Mouse (Mus musculus) kidney, adult 2 months (tissue): ENCODE results near the gene Stx8. TPM values are rescaled to one million over a fixed set of nuclear protein-coding genes. Genes with fewer than 3 reads are reported as not detected.

ENCODE experiments used
- DNase-seq: peaks from one replicate; pipeline ENCODE4 v3.0.0; 2021
- H3K27ac ChIP-seq: fragments of 200-500 bp; 2 replicates; pipeline ENCODE4 v1.5.1; 2012; ENCODE audit warnings: low read depth, low read length, control low read depth, inconsistent platforms; ENCODE audit not compliant: insufficient read depth
- H3K27me3 ChIP-seq: fragments of 200-500 bp; replicated peaks from 2 replicates; pipeline ENCODE4 v1.6.1; 2012; ENCODE audit warnings: mild to moderate bottlenecking, moderate library complexity, low read length, inconsistent platforms; ENCODE audit not compliant: control insufficient read depth, insufficient read depth
- H3K36me3 ChIP-seq: fragments of 200-500 bp; 2 replicates; pipeline ENCODE4 v1.6.1; 2012; ENCODE audit warnings: mild to moderate bottlenecking, moderate library complexity, low read length, inconsistent platforms; ENCODE audit not compliant: control insufficient read depth, insufficient read depth
- H3K4me1 ChIP-seq: fragments of 200-500 bp; 2 replicates; pipeline ENCODE4 v1.6.1; 2011; ENCODE audit warnings: low read length; ENCODE audit not compliant: control insufficient read depth, insufficient read depth
- H3K4me3 ChIP-seq: fragments of 200-500 bp; 2 replicates; pipeline ENCODE4 v1.5.1; 2011; ENCODE audit warnings: mild to moderate bottlenecking, low read depth, low read length, control low read depth; ENCODE audit not compliant: insufficient read depth
- CTCF ChIP-seq: fragments of 200-500 bp; conservative IDR thresholded peaks from 2 replicates; pipeline ENCODE4 v1.5.1; 2011; ENCODE audit warnings: low read depth, mild to moderate bottlenecking, control low read depth, low read length, moderate library complexity, mixed read lengths; ENCODE audit not compliant: insufficient read depth, insufficient read length
- POLR2A ChIP-seq: fragments of 200-500 bp; IDR thresholded peaks from one replicate; pipeline ENCODE4 v1.6.1; 2011; ENCODE audit warnings: low read depth, low read length, control low read depth
- WGBS: fragments of 180-500 bp; shearing (Covaris S2); methylation state at CpG from one replicate; pipeline ENCODE4 v1.1.7; 2018; 5-methylcytosine and 5-hydroxymethylcytosine counted together
- polyA plus RNA-seq: library from polyadenylated mRNA; depleted of rRNA; stranded (reverse); fragments of >200 nt; gene quantifications from 2 replicates; pipeline ENCODE4 v1.2.3, GENCODE M21; 2012

Gene Stx8
- polyA plus RNA-seq, 1 experiment, result 10.7 TPM

GRCm38 (mm10) chr11:67921827-67922754 lies 43.9 kb upstream of the Stx8 start, which contains the start of gene Usp43:
TSS of gene Usp43 (minus strand) at chr11:67922153.
- TF ChIP-seq POLR2A, result no peak
- no peak for TF ChIP-seq CTCF
- Histone ChIP-seq H3K36me3 (no peaks in the 10 kb centered on the region), H3K4me1 (peaks cover 3% of the 10 kb centered on the region; the same call in 1 of the 2 replicates), H3K27me3 (no peaks in the 10 kb centered on the region), H3K4me3 (peak within 1 kb of the TSS; percentile 78), H3K27ac (peak within 1 kb of the TSS; percentile 81)
- DNase-seq, result peak; percentile 96
- WGBS, result under 1% methylated on average over 78 of the region's 80 CpGs

GRCm38 (mm10) chr11:67922755-67923125 lies 43.3 kb upstream of the Stx8 start:
- TF ChIP-seq CTCF (no peak), POLR2A (no peak)
- no peaks in the 10 kb centered on the region for H3K36me3 ChIP-seq
- peak; percentile 96 for DNase-seq
- WGBS, result under 1% methylated on average over 12 of the region's 12 CpGs
- no peaks in the 10 kb centered on the region for H3K27me3 ChIP-seq
- H3K4me1 ChIP-seq, result peaks cover 3% of the 10 kb centered on the region; the same call in 1 of the 2 replicates
- H3K27ac ChIP-seq, result peak overlapping the region; percentile 81
- H3K4me3 ChIP-seq, result peak overlapping the region; percentile 78

- peaks cover 3% of the 10 kb centered on the region; the same call in 1 of the 2 replicates for H3K4me1 ChIP-seq
- H3K36me3 ChIP-seq, result no peaks in the 10 kb centered on the region
- TF ChIP-seq POLR2A, result no peak
- TF ChIP-seq CTCF, result no peak
- H3K27ac ChIP-seq, result no peak overlapping the region
- no peaks in the 10 kb centered on the region for H3K27me3 ChIP-seq
- H3K4me3 ChIP-seq, result no peak overlapping the region
- peak; percentile 17 for DNase-seq
- WGBS, result 85% methylated on average over 5 of the region's 5 CpGs
Measured at GRCm38 (mm10) chr11:67923720-67924119, 42.3 kb upstream of the Stx8 start.

- H3K36me3 ChIP-seq, result no peaks in the 10 kb centered on the region
- no peak overlapping the region for H3K27ac ChIP-seq
- TF ChIP-seq CTCF (no peak), POLR2A (no peak)
- WGBS, result 89% methylated on average over 13 of the region's 13 CpGs
- H3K27me3 ChIP-seq, result no peaks in the 10 kb centered on the region
- peaks cover 3% of the 10 kb centered on the region; the same call in 1 of the 2 replicates for H3K4me1 ChIP-seq
- DNase-seq, result no peak
- H3K4me3 ChIP-seq, result no peak overlapping the region
Measured at GRCm38 (mm10) chr11:67925000-67925399, 41.0 kb upstream of the Stx8 start.

- no peaks in the 10 kb centered on the region for H3K36me3 ChIP-seq
- DNase-seq, result no peak
- TF ChIP-seq POLR2A, result no peak
- no peak for TF ChIP-seq CTCF
- no peaks in the 10 kb centered on the region; the same call in 1 of the 2 replicates for H3K4me1 ChIP-seq
- no peak overlapping the region for H3K4me3 ChIP-seq
- 25% methylated on average over 10 of the region's 15 CpGs for WGBS
- peak overlapping the region; percentile 21; the same call in 1 of the 2 replicates for H3K27ac ChIP-seq
- H3K27me3 ChIP-seq, result no peaks in the 10 kb centered on the region
Measured at GRCm38 (mm10) chr11:67926348-67927055, 39.5 kb upstream of the Stx8 start.

GRCm38 (mm10) chr11:67932156-67932555 lies 33.8 kb upstream of the Stx8 start:
- Histone ChIP-seq H3K36me3 (no peaks in the 10 kb centered on the region), H3K27me3 (no peaks in the 10 kb centered on the region), H3K4me3 (no peak overlapping the region), H3K27ac (no peak overlapping the region), H3K4me1 (no peaks in the 10 kb centered on the region)
- 80% methylated on average over 3 of the region's 3 CpGs for WGBS
- TF ChIP-seq CTCF (no peak), POLR2A (no peak)
- DNase-seq, result no peak
